Mouse (Mus musculus) kidney, adult 2 months (tissue): Measurements from ENCODE around the gene Ttll13. TPM values are rescaled to one million over a fixed set of nuclear protein-coding genes. Genes with fewer than 3 reads are reported as not detected.

Experiments
- DNase-seq: peaks from one replicate; pipeline ENCODE4 v3.0.0; 2021
- H3K27ac ChIP-seq: fragments of 200-500 bp; 2 replicates; pipeline ENCODE4 v1.5.1; 2012; ENCODE audit warnings: low read depth, low read length, control low read depth, inconsistent platforms; ENCODE audit not compliant: insufficient read depth
- H3K27me3 ChIP-seq: fragments of 200-500 bp; replicated peaks from 2 replicates; pipeline ENCODE4 v1.6.1; 2012; ENCODE audit warnings: mild to moderate bottlenecking, moderate library complexity, low read length, inconsistent platforms; ENCODE audit not compliant: control insufficient read depth, insufficient read depth
- H3K36me3 ChIP-seq: fragments of 200-500 bp; 2 replicates; pipeline ENCODE4 v1.6.1; 2012; ENCODE audit warnings: mild to moderate bottlenecking, moderate library complexity, low read length, inconsistent platforms; ENCODE audit not compliant: control insufficient read depth, insufficient read depth
- H3K4me1 ChIP-seq: fragments of 200-500 bp; 2 replicates; pipeline ENCODE4 v1.6.1; 2011; ENCODE audit warnings: low read length; ENCODE audit not compliant: control insufficient read depth, insufficient read depth
- H3K4me3 ChIP-seq: fragments of 200-500 bp; 2 replicates; pipeline ENCODE4 v1.5.1; 2011; ENCODE audit warnings: mild to moderate bottlenecking, low read depth, low read length, control low read depth; ENCODE audit not compliant: insufficient read depth
- CTCF ChIP-seq: fragments of 200-500 bp; conservative IDR thresholded peaks from 2 replicates; pipeline ENCODE4 v1.5.1; 2011; ENCODE audit warnings: low read depth, mild to moderate bottlenecking, control low read depth, low read length, moderate library complexity, mixed read lengths; ENCODE audit not compliant: insufficient read depth, insufficient read length
- POLR2A ChIP-seq: fragments of 200-500 bp; IDR thresholded peaks from one replicate; pipeline ENCODE4 v1.6.1; 2011; ENCODE audit warnings: low read depth, low read length, control low read depth
- WGBS: fragments of 180-500 bp; shearing (Covaris S2); methylation state at CpG from one replicate; pipeline ENCODE4 v1.1.7; 2018; 5-methylcytosine and 5-hydroxymethylcytosine counted together
- polyA plus RNA-seq: library from polyadenylated mRNA; depleted of rRNA; stranded (reverse); fragments of >200 nt; gene quantifications from 2 replicates; pipeline ENCODE4 v1.2.3, GENCODE M21; 2012

The Ttll13 gene
- polyA plus RNA-seq, 1 experiment = 1.4 TPM

- Histone ChIP-seq H3K27me3 (no peaks in the 10 kb centered on the region), H3K36me3 (peaks cover 1% of the 10 kb centered on the region), H3K4me1 (peaks cover 16% of the 10 kb centered on the region), H3K27ac (no peak overlapping the region), H3K4me3 (no peak overlapping the region)
- no peak for TF ChIP-seq CTCF
- TF ChIP-seq POLR2A = no peak
- DNase-seq = no peak
- WGBS = 84% methylated on average over 7 of the region's 7 CpGs
Measured at GRCm38 (mm10) chr7:80213604-80214003, 32.6 kb upstream of the Ttll13 start.

- H3K36me3 ChIP-seq = peaks cover 1% of the 10 kb centered on the region
- WGBS = 73% methylated on average over 8 of the region's 8 CpGs
- no peak overlapping the region for H3K4me3 ChIP-seq
- H3K27me3 ChIP-seq = no peaks in the 10 kb centered on the region
- no peak overlapping the region for H3K27ac ChIP-seq
- peaks cover 8% of the 10 kb centered on the region for H3K4me1 ChIP-seq
- DNase-seq = no peak
- no peak for TF ChIP-seq CTCF
- TF ChIP-seq POLR2A = no peak
Measured at GRCm38 (mm10) chr7:80214459-80214858, 31.7 kb upstream of the Ttll13 start.

GRCm38 (mm10) chr7:80215398-80215797 is 30.8 kb upstream of the Ttll13 start:
- H3K36me3 ChIP-seq = peaks cover 1% of the 10 kb centered on the region
- no peak overlapping the region for H3K4me3 ChIP-seq
- peak; percentile 78 for DNase-seq
- H3K27me3 ChIP-seq = no peaks in the 10 kb centered on the region
- WGBS = 35% methylated on average over 4 of the region's 4 CpGs
- TF ChIP-seq POLR2A (no peak), CTCF (peak; percentile 92)
- peaks cover 2% of the 10 kb centered on the region; the same call in 1 of the 2 replicates for H3K4me1 ChIP-seq
- H3K27ac ChIP-seq = no peak overlapping the region

GRCm38 (mm10) chr7:80216566-80216965 is 29.6 kb upstream of the Ttll13 start:
- DNase-seq = peak; percentile 75
- WGBS = 46% methylated on average over 8 of the region's 8 CpGs
- H3K4me3 ChIP-seq = no peak overlapping the region
- no peaks in the 10 kb centered on the region for H3K27me3 ChIP-seq
- peaks cover 6% of the 10 kb centered on the region for H3K36me3 ChIP-seq
- peak; percentile 20; the same call in 1 of the 2 replicates for TF ChIP-seq CTCF
- TF ChIP-seq POLR2A = no peak
- peaks cover 2% of the 10 kb centered on the region; the same call in 1 of the 2 replicates for H3K4me1 ChIP-seq
- H3K27ac ChIP-seq = no peak overlapping the region

- Histone ChIP-seq H3K27me3 (no peaks in the 10 kb centered on the region), H3K27ac (no peak overlapping the region), H3K4me3 (no peak overlapping the region), H3K36me3 (peaks cover 6% of the 10 kb centered on the region), H3K4me1 (peaks cover 2% of the 10 kb centered on the region; the same call in 1 of the 2 replicates)
- TF ChIP-seq POLR2A (no peak), CTCF (no peak)
- no peak for DNase-seq
- 93% methylated on average over 9 of the region's 9 CpGs for WGBS
Measured at GRCm38 (mm10) chr7:80218666-80219065, 27.5 kb upstream of the Ttll13 start.

- Histone ChIP-seq H3K27me3 (no peaks in the 10 kb centered on the region), H3K4me3 (no peak overlapping the region), H3K36me3 (peaks cover 6% of the 10 kb centered on the region), H3K4me1 (peaks cover 2% of the 10 kb centered on the region; the same call in 1 of the 2 replicates), H3K27ac (no peak overlapping the region)
- DNase-seq = no peak
- TF ChIP-seq POLR2A (no peak), CTCF (no peak)
- 92% methylated on average over 9 of the region's 9 CpGs for WGBS
Measured at GRCm38 (mm10) chr7:80220237-80220797, 25.9 kb upstream of the Ttll13 start.

- TF ChIP-seq POLR2A (no peak), CTCF (no peak)
- 88% methylated on average over 4 of the region's 4 CpGs for WGBS
- peaks cover 6% of the 10 kb centered on the region for H3K36me3 ChIP-seq
Measured at GRCm38 (mm10) chr7:80221179-80221750, 24.9 kb upstream of the Ttll13 start.

More at GRCm38 (mm10) chr7:80221179-80221750, 24.9 kb upstream of the Ttll13 start:
- no peak for DNase-seq
- no peak overlapping the region for H3K4me3 ChIP-seq
- H3K27me3 ChIP-seq = no peaks in the 10 kb centered on the region
- peaks cover under 1% of the 10 kb centered on the region; the same call in 1 of the 2 replicates for H3K4me1 ChIP-seq
- no peak overlapping the region for H3K27ac ChIP-seq
